Mouse (Mus musculus) CH12.LX (cell line): ENCODE data around the gene Fgfr2. TPM values are rescaled to one million over a fixed set of nuclear protein-coding genes. Genes with fewer than 3 reads are reported as not detected.
A peak's percentile ranks its signal among the peaks of the same experiment; 100 is the strongest.

ENCODE experiments used
- DNase-seq: peaks from one replicate; pipeline ENCODE4 v3.0.0-alpha.2; 2013; ENCODE audit errors: extremely low read depth
- H3K27ac ChIP-seq: 2 replicates; pipeline ENCODE4 v1.5.1; 2012; ENCODE audit warnings: low read depth, mild to moderate bottlenecking, control low read depth, moderate library complexity; ENCODE audit not compliant: insufficient read depth
- H3K27me3 ChIP-seq: replicated peaks from 2 replicates; pipeline ENCODE3; 2012; ENCODE audit warnings: inconsistent platforms
- H3K36me3 ChIP-seq, 2 experiments: replicated peaks in 1 of 2; 2 replicates each; pipeline versions ENCODE3 to v1.6.1; 2012; ENCODE audit warnings: inconsistent platforms in 1 of 2, low read length in 1 of 2, mild to moderate bottlenecking in 1 of 2, mixed read lengths in 1 of 2, moderate library complexity in 1 of 2; ENCODE audit not compliant: control insufficient read depth in 1 of 2, insufficient read depth in 1 of 2
- H3K4me1 ChIP-seq, 2 experiments: 2 replicates each; pipeline ENCODE4 v1.6.1; 2012; ENCODE audit warnings: inconsistent platforms in 1 of 2, moderate library complexity in 1 of 2; ENCODE audit not compliant: insufficient read depth in 2 of 2, control insufficient read depth in 1 of 2
- H3K4me2 ChIP-seq: 2 replicates; pipeline ENCODE4 v1.6.1; 2012; ENCODE audit warnings: low read depth, mild to moderate bottlenecking, control low read depth; ENCODE audit not compliant: poor library complexity, insufficient read depth, severe bottlenecking
- H3K4me3 ChIP-seq, 3 experiments: fragments of 150-350 bp in 1 of 3; sonication (generic) in 1 of 3; replicated peaks in 1 of 3; 2 replicates each; pipeline versions ENCODE3 to v1.5.1; 2011 to 2012; ENCODE audit warnings: low read depth in 2 of 3, low read length in 2 of 3, mild to moderate bottlenecking in 2 of 3, moderate library complexity in 2 of 3, control low read depth in 1 of 3, improper control_type of control experiment in 1 of 3, inconsistent platforms in 1 of 3, mixed read lengths in 1 of 3; ENCODE audit not compliant: poor library complexity in 1 of 3
- H3K79me2 ChIP-seq: replicated peaks from 2 replicates; pipeline ENCODE4 v1.6.1; 2012; ENCODE audit warnings: mild to moderate bottlenecking, moderate library complexity; ENCODE audit not compliant: control insufficient read depth, poor library complexity, insufficient read depth, severe bottlenecking; ENCODE audit errors: extremely low read depth
- H3K9ac ChIP-seq: 2 replicates; pipeline ENCODE4 v1.6.1; 2012; ENCODE audit warnings: low read depth, mild to moderate bottlenecking, control low read depth, moderate library complexity; ENCODE audit not compliant: insufficient read depth
- H3K9me3 ChIP-seq: replicated peaks from 2 replicates; pipeline ENCODE3; 2012; ENCODE audit warnings: low read length, inconsistent platforms, mixed read lengths
- BHLHE40 ChIP-seq: IDR thresholded peaks from 2 replicates; pipeline ENCODE4 v1.6.1; 2011; ENCODE audit warnings: mild to moderate bottlenecking, low read depth, low read length, improper control_type of control experiment
- CHD1 ChIP-seq: IDR thresholded peaks from 2 replicates; pipeline ENCODE4 v1.6.1; 2012; ENCODE audit warnings: low read depth, low read length, improper control_type of control experiment, inconsistent platforms
- CHD2 ChIP-seq: IDR thresholded peaks from 2 replicates; pipeline ENCODE4 v1.6.1; 2011; ENCODE audit warnings: low read length, improper control_type of control experiment
- CTCF ChIP-seq, 2 experiments: IDR thresholded peaks in 1 of 2; conservative IDR thresholded peaks in 1 of 2; 2 replicates each; pipeline ENCODE4 v1.5.1; 2011 to 2012; ENCODE audit warnings: low read depth in 2 of 2, low read length in 2 of 2, improper control_type of control experiment in 1 of 2, inconsistent platforms in 1 of 2, mild to moderate bottlenecking in 1 of 2, moderate library complexity in 1 of 2
- E2F4 ChIP-seq: IDR thresholded peaks from 2 replicates; pipeline ENCODE4 v1.6.1; 2011; ENCODE audit warnings: low read depth, low read length, improper control_type of control experiment; ENCODE audit not compliant: insufficient replicate concordance
- ELF1 ChIP-seq: IDR thresholded peaks from 2 replicates; pipeline ENCODE4 v1.6.1; 2014; ENCODE audit warnings: low read depth, mild to moderate bottlenecking, inconsistent platforms, low read length, improper control_type of control experiment
- EP300 ChIP-seq: IDR thresholded peaks from 2 replicates; pipeline ENCODE4 v1.6.1; 2011; ENCODE audit warnings: low read length, improper control_type of control experiment
- ETS1 ChIP-seq: conservative IDR thresholded peaks from 2 replicates; pipeline ENCODE4 v1.6.1; 2012; ENCODE audit warnings: low read depth, mild to moderate bottlenecking, inconsistent platforms, low read length, improper control_type of control experiment, moderate library complexity
- GABPA ChIP-seq: IDR thresholded peaks from 2 replicates; pipeline ENCODE4 v1.6.1; 2012; ENCODE audit warnings: low read depth, low read length, improper control_type of control experiment, inconsistent platforms; ENCODE audit not compliant: insufficient replicate concordance
- HCFC1 ChIP-seq: IDR thresholded peaks from 2 replicates; pipeline ENCODE4 v1.6.1; 2012; ENCODE audit warnings: low read depth, mild to moderate bottlenecking, inconsistent platforms, low read length, improper control_type of control experiment
- IRF4 ChIP-seq: IDR thresholded peaks from 2 replicates; pipeline ENCODE4 v1.6.1; 2014; ENCODE audit warnings: low read depth, mild to moderate bottlenecking, inconsistent platforms, low read length, improper control_type of control experiment
- JUN ChIP-seq: IDR thresholded peaks from 2 replicates; pipeline ENCODE4 v1.6.1; 2011; ENCODE audit warnings: low read depth, mild to moderate bottlenecking, low read length, improper control_type of control experiment, moderate library complexity; ENCODE audit not compliant: insufficient read depth
- JUND ChIP-seq: conservative IDR thresholded peaks from 2 replicates; pipeline ENCODE4 v1.6.1; 2011; ENCODE audit warnings: low read depth, low read length, improper control_type of control experiment
- KAT2A ChIP-seq: IDR thresholded peaks from 2 replicates; pipeline ENCODE4 v1.6.1; 2012; ENCODE audit warnings: low read length, improper control_type of control experiment, inconsistent platforms; ENCODE audit not compliant: insufficient replicate concordance
- MAFK ChIP-seq: IDR thresholded peaks from 2 replicates; pipeline ENCODE4 v1.6.1; 2011; ENCODE audit warnings: low read length, improper control_type of control experiment; ENCODE audit not compliant: insufficient replicate concordance
- MAX ChIP-seq: IDR thresholded peaks from 2 replicates; pipeline ENCODE4 v1.6.1; 2011; ENCODE audit warnings: low read length, improper control_type of control experiment
- MEF2A ChIP-seq: IDR thresholded peaks from 2 replicates; pipeline ENCODE4 v1.6.1; 2014; ENCODE audit warnings: low read depth, mild to moderate bottlenecking, inconsistent platforms, low read length, improper control_type of control experiment, borderline replicate concordance
- MXI1 ChIP-seq: IDR thresholded peaks from 2 replicates; pipeline ENCODE4 v1.6.1; 2011; ENCODE audit warnings: mild to moderate bottlenecking, low read depth, low read length, improper control_type of control experiment
- MYC ChIP-seq: IDR thresholded peaks from 2 replicates; pipeline ENCODE4 v1.6.1; 2011; ENCODE audit warnings: low read depth, mild to moderate bottlenecking, improper control_type of control experiment, low read length
- NELFE ChIP-seq: IDR thresholded peaks from 2 replicates; pipeline ENCODE4 v1.6.1; 2011; ENCODE audit warnings: low read depth, low read length, improper control_type of control experiment
- NRF1 ChIP-seq: IDR thresholded peaks from 2 replicates; pipeline ENCODE4 v1.6.1; 2014; ENCODE audit warnings: low read depth, mild to moderate bottlenecking, inconsistent platforms, low read length, improper control_type of control experiment, moderate library complexity
- PAX5 ChIP-seq: IDR thresholded peaks from 2 replicates; pipeline ENCODE4 v1.6.1; 2012; ENCODE audit warnings: low read length, inconsistent platforms, mixed read lengths
- POLR2A ChIP-seq: IDR thresholded peaks from 2 replicates; pipeline ENCODE4 v1.6.1; 2011; ENCODE audit warnings: low read depth, mild to moderate bottlenecking, improper control_type of control experiment, low read length
- POLR2AphosphoS2 ChIP-seq: IDR thresholded peaks from 2 replicates; pipeline ENCODE4 v1.6.1; 2011; ENCODE audit warnings: low read depth, low read length, improper control_type of control experiment
- RCOR1 ChIP-seq: conservative IDR thresholded peaks from 2 replicates; pipeline ENCODE4 v1.6.1; 2012; ENCODE audit warnings: low read depth, mild to moderate bottlenecking, inconsistent platforms, low read length, improper control_type of control experiment
- SIN3A ChIP-seq: IDR thresholded peaks from 2 replicates; pipeline ENCODE4 v1.6.1; 2012; ENCODE audit warnings: low read length, improper control_type of control experiment, inconsistent platforms
- TBP ChIP-seq: conservative IDR thresholded peaks from 2 replicates; pipeline ENCODE4 v1.6.1; 2011; ENCODE audit warnings: low read depth, low read length, improper control_type of control experiment
- TCF12 ChIP-seq: IDR thresholded peaks from 2 replicates; pipeline ENCODE4 v1.6.1; 2014; ENCODE audit warnings: low read depth, mild to moderate bottlenecking, inconsistent platforms, low read length, improper control_type of control experiment
- UBTF ChIP-seq: IDR thresholded peaks from 2 replicates; pipeline ENCODE4 v1.6.1; 2012; ENCODE audit warnings: low read depth, mild to moderate bottlenecking, inconsistent platforms, low read length, improper control_type of control experiment, moderate library complexity
- USF1 ChIP-seq: IDR thresholded peaks from 2 replicates; pipeline ENCODE4 v1.6.1; 2014; ENCODE audit warnings: low read depth, mild to moderate bottlenecking, inconsistent platforms, low read length, improper control_type of control experiment
- USF2 ChIP-seq: conservative IDR thresholded peaks from 2 replicates; pipeline ENCODE4 v1.6.1; 2011; ENCODE audit warnings: low read depth, low read length, improper control_type of control experiment
- ZKSCAN1 ChIP-seq: IDR thresholded peaks from 2 replicates; pipeline ENCODE4 v1.6.1; 2012; ENCODE audit warnings: low read depth, inconsistent platforms, low read length, improper control_type of control experiment, borderline replicate concordance
- ZMIZ1 ChIP-seq: IDR thresholded peaks from 2 replicates; pipeline ENCODE4 v1.6.1; 2012; ENCODE audit warnings: low read depth, mild to moderate bottlenecking, inconsistent platforms, low read length, improper control_type of control experiment
- dilution Hi-C: fragments of 300-500 bp; cut with MboI; formaldehyde crosslinking; loops from 2 replicates; pipeline ENCODE4 v1.14.3; 2020; ENCODE audit warnings: low sequenced_read_pairs; ENCODE audit not compliant: extremely low pct_unique_long_range_greater_than_20kb, extremely low pct_ligation_motif_present
- in situ Hi-C: fragments of 300-500 bp; cut with MboI; formaldehyde crosslinking; loops from 3 replicates; pipeline ENCODE4 v1.14.3; 2019; ENCODE audit warnings: low sequenced_read_pairs, low pct_ligation_motif_present, low pct_unique_long_range_greater_than_20kb, mixed read lengths
- polyA plus RNA-seq: library from polyadenylated mRNA; unstranded; fragments of >175 nt; gene quantifications from 2 replicates; pipeline ENCODE4 v1.2.1, GENCODE M21; 2012; ENCODE audit warnings: low read depth; ENCODE audit not compliant: insufficient read length
- total RNA-seq, 2 experiments: library from RNA; depleted of rRNA; stranded (reverse); fragments of 300-350 nt in 1 of 2; fragments of >200 nt in 1 of 2; gene quantifications; 2 replicates each; pipeline ENCODE4 v1.2.3; 2012 to 2014

Fgfr2 gene
- total and polyA plus RNA-seq, 3 experiments, result not detected

DNA sequence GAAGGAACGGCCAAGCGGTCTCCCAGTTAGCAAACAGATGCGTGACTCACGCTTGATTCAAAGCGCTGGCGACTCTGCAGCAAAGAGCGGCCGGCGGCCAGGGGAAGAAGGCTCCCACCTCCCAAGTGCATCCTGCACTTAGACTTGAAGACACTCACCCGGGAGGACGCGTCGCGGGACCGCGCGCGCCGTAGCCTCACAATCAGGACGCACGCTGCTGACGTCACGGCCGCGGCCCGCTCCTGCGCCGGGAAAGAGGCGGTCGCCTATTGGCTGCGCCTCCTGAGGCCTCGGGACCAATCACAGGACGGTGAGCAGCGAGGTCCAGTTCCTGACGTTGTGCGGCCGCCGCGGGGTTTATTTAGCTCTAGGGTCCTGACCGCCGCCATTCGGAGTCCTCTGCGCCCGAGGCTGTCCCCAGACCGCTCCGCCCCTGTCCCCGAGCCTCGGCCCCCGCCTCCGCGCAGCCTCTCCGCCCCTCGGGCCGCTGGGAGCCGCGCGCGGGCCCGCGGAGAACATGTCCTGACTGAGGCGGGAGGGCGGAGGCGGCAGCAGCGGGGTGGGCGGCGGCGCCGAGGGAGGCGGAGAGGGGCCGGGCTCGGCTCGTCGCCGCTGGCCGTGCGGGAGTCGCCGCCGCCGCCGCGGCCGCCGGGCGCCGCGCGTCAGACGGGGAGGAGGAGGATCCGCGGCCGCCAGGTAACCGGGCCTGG, 192.1 kb downstream of the Fgfr2 start, which contains the start of gene Zranb1:
TSS of gene Zranb1 (plus strand) at position 293 of the 710 bp plus-strand sequence.
- dilution Hi-C loops, result no loop called here
- no peak; the same call in 1 of the 2 replicates for TF ChIP-seq UBTF
- TF ChIP-seq PAX5, result no peak
- TF ChIP-seq MYC, result no peak
- TF ChIP-seq TCF12, result peak; percentile 81
- peak; percentile 57; the same call in 1 of the 2 replicates for TF ChIP-seq MEF2A
- no peak for TF ChIP-seq JUN
- TF ChIP-seq SIN3A, result peak; percentile 86
- peak; percentile 92 for TF ChIP-seq NELFE
- TF ChIP-seq E2F4, result peak; percentile 76; the same call in 1 of the 2 replicates
- TF ChIP-seq JUND, result no peak
- TF ChIP-seq ZMIZ1, result peak; percentile 64
- TF ChIP-seq BHLHE40, result no peak
- TF ChIP-seq MXI1, result peak; percentile 81
- TF ChIP-seq RCOR1, result no peak
- peak; percentile 30; the same call in 1 of the 2 replicates for TF ChIP-seq GABPA
- TF ChIP-seq USF2, result no peak
- peak; percentile 81 for TF ChIP-seq CHD2
- TF ChIP-seq POLR2A, result peak; percentile 91
- TF ChIP-seq ELF1, result peak; percentile 73
- peak; percentile 91 for TF ChIP-seq HCFC1
- 0 out of 2 replicates have a peak, but pooled peaks have one; percentile 48 for TF ChIP-seq TBP
- TF ChIP-seq KAT2A, result peak; percentile 86; the same call in 1 of the 2 replicates
- no peak for TF ChIP-seq ZKSCAN1
- 0 out of 2 replicates have a peak, but pooled peaks have one; percentile 26 for TF ChIP-seq POLR2AphosphoS2
- TF ChIP-seq CTCF (conservative IDR thresholded peaks at IDR 0.05 in 1 of 2, IDR thresholded peaks at IDR 0.05 in 1 of 2; ENCODE audit: low read depth in 2 of 2, low read length in 2 of 2), result no peak
- TF ChIP-seq CHD1, result no peak
- no peak for TF ChIP-seq ETS1
- peak; percentile 83 for TF ChIP-seq MAX
- no peak for TF ChIP-seq EP300
- no peak for TF ChIP-seq USF1
- TF ChIP-seq IRF4, result peak; percentile 47
- TF ChIP-seq MAFK, result no peak
- TF ChIP-seq NRF1, result peak; percentile 77

More for the DNA sequence above, 192.1 kb downstream of the Fgfr2 start, which contains the start of gene Zranb1:
- in situ Hi-C loops, result loop anchor here (5.0 to 10.0 kb wide), 2 partner anchors 36 to 64 kb away; no protein-coding TSS in a partner anchor
- Histone ChIP-seq H3K79me2 (peaks cover 21% of the 10 kb centered on the region), H3K9ac (peak within 1 kb of the TSS; percentile 80), H3K9me3 (no peaks in the 10 kb centered on the region), H3K4me2 (peak within 1 kb of the TSS; percentile 91), H3K27me3 (no peaks in the 10 kb centered on the region), H3K4me3 (peak within 1 kb of the TSS; percentile 95 to 97 (median 97)), H3K4me1 (peaks cover 2 to 8% of the 10 kb centered on the region in 2 experiments; a peak in 2 of 4 replicates), H3K36me3 (no peaks in the 10 kb centered on the region), H3K27ac (peak within 1 kb of the TSS; percentile 23; the same call in 1 of the 2 replicates)
- peak; percentile 96 for DNase-seq
